Mouse (Mus musculus): ENCODE measurements at regions not wholly inside any gene's neighbourhood (a gene's known extent, or its start where the extent isn't known, plus 50 kb on each side); places are given as distances from the start of the nearest gene placed in this dataset.

- TF ChIP-seq EP300 (IDR thresholded peaks at IDR 0.05; ENCODE audit: low read depth) (no peak), CTCF (IDR thresholded peaks at IDR 0.05; ENCODE audit: low read depth) (peak; percentile 48)
These were observed 236.0 kb upstream of the Rorb start for GRCm38 (mm10) chr19:19347017-19347416.
